Mouse (Mus musculus) heart, adult 8-10 months (tissue): ENCODE data around the gene Nfam1. TPM values are rescaled to one million over a fixed set of nuclear protein-coding genes. Genes with fewer than 3 reads are reported as not detected.

Experiments
- DNase-seq: peaks from one replicate; pipeline ENCODE4 v3.0.0; 2022; ENCODE audit warnings: low spot score
- total RNA-seq, 4 experiments: library from RNA; stranded (reverse); gene quantifications; 2 replicates each; pipeline ENCODE4 v1.2.4; 2022

The Nfam1 gene
- total RNA-seq, 4 experiments from 2014 or later = 1.1 to 4.8 (median 1.5) TPM

DNA sequence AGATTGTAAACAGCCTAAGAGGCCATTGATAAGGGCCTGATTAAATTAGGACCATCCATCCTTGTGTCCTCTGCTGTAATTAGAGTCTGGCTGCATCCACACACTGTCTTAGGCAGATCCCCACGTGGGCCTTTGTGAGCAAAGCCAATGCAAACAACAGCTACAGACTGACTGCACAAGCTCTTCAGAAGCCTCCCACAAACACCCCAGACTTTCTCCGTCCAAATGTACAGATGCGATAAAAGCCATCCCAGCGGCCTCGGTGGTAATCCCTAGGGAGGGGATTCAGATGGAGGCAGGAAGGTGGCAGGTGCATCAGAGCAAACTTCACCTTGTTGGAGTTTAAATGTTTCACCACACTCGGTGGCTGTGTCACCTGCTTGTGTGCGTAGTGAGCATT lies 37.9 kb downstream of the Nfam1 start:
- no peak for DNase-seq

DNA sequence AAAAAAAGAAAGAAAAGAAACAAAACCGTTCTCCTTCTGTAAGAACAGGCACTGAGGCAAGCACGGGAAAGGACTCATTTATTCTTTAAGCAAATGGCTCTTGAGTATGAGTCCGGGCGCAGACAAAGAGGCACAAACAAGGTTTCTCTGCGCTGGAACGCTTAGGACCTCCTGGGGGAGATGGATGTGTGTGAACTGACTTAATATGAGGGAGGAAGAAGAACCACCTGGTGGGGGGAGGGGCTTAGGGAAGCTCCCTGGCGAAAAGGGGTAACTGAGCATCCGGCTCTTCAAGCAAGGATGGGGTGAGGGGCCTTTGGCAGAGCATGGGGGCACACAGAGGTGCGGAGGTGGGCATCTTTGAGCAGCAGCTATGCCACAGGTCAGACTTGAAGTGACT lies 40.2 kb downstream of the Nfam1 start:
- no peak for DNase-seq

DNA sequence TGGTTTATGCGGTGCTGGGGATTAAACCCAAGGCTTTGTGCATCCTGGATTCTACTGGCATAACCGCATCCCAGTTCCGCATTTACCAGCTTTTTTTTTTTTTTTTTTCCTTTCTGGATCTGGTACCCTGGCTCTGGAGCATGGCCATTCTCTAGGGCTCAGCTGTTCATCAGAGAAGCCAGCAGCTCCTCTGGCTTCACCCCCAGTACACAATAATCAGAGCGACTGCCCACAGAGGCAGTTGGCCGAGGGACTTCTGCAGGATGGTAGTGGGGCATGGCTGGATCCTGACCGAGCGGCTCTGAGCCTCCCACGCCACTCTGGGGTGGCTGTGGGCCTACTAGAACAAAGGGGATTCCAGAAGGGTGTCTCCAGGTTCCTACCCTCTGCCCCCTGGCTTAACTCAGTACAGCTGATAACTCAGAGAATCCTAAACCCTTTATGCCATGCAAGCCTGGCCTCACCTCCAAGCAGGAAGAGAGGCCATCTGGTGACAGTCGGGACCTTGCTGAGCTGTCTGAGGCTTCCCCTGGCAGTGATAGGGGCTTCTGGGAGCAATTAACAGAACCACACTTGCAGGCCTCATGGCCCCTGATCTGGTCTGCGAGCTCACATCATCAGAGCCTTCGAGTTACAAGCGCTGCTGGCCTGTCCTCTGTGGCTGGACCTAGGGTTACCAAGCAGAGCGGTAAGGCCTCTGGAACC lies 40.9 kb downstream of the Nfam1 start:
- DNase-seq = no peak

DNA sequence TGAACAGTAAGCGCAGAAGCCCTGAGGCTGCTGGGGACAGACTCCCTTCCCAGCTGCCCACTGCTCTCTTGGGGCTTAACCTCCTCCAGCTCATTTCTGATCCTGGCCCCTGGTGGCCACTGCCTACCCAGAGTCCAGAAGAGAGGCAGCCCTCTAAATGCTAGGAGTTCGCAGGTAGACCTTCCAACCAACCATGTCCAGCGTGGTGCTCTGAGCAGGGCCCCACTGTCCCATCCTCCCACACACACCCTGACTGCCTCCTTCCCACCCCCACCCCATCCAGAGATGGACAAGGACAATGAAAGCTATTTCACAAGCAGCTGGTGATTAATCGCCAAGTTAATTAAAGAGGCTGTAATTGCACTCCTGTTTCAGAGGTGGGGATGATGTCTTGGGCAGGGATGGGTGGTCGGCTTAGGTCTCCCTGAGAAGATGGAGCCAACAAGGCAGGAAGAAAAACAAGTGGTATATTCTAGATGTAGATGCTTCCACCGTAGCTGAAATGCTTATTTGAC lies 43.9 kb downstream of the Nfam1 start:
- DNase-seq = no peak

DNA sequence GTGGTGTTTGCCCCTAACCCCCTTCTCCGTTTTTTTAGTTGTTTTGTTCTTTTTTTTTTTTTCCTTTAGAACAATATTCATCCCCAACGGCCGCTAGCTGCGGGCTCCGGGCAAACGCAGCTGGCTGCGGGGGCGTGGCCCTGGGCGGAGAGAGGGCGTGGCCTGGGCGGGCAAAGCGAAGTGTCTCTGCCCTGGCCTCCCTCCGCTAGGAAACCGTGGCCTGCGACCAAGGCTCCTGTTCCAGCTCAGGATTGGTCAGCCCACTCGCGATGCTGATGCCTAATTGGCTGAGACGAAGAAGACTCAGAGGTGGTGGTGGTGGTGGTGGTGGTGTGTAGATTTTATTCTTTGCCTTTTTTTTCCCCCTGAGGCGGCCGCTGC lies 45.4 kb downstream of the Nfam1 start, which contains the start of gene Tcf20:
TSS of gene Tcf20 (minus strand) at position 141 of the 381 bp plus-strand sequence.
- DNase-seq = peak; percentile 91

DNA sequence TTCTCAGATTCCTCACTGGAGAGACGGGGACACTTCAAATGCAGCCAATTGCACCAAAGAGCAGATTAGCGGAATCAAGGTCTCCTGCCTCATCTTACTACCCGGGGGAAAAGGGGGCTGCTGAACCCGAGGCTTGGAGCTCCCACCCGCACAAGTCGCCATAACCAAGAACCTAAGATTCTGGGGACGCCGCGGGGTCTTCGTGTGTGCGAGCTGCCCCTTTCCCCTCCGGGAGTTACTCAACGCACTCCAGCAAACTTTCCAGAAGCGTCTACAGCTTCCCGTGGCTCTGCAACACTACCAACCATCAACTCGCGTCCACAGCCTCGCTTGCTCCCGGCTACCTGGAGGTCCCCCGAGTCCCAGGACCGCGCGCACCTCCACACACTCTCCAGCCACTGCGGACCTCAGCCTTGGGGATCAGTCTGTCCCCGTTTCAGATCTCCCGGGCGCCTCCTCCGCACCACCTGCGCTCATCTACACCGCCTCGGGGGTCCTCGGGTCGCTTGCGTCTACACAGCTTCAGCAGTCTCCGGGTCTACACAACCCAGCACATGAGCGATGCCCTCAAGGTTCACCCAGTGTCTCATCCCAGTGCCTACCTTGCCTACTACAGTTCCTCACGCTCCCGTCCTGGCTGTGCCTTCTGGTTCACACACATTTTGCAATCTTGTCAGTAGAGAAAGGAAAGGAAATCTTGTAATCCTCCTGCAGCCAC lies 45.9 kb downstream of the Nfam1 start:
- DNase-seq = no peak

DNA sequence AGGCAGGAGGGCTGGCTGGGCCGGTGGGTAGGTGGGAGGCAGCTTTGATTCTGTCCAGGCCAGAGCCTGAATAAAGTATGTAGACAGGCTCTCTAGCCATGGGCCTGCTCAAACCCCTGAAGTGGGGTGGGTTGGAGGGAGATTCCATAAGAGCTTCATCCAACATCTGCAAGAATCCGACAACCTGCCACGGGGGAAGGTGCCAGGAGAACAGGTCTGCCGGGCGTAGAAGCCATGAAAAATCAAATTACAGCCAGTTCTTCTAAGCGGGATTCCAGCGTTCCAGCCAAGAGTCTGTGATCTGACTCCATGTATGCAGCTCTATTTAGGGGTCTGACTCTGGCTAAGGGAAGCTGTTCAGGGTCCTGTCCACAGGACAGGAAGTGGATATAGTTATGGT lies 48.5 kb downstream of the Nfam1 start:
- DNase-seq = no peak

DNA sequence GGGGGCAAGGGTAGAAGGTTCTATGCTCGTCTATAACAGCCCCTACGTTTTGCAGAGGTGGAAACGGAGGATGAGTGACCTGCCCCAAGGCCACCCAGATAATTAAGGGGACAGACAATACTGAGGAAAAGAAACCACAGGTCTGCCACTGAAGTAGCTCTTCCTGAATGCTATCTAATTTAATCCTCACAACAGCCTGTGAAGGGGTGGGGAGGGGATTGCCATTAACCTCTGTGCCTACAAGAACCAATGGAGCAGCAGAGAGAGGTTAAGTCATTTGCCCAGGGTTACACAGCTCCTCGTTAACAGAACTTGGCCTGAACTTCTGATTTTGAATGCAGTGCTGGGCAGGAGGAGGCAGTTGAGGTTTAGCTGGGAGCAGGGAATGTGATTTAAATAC lies 49.0 kb downstream of the Nfam1 start:
- no peak for DNase-seq

DNA sequence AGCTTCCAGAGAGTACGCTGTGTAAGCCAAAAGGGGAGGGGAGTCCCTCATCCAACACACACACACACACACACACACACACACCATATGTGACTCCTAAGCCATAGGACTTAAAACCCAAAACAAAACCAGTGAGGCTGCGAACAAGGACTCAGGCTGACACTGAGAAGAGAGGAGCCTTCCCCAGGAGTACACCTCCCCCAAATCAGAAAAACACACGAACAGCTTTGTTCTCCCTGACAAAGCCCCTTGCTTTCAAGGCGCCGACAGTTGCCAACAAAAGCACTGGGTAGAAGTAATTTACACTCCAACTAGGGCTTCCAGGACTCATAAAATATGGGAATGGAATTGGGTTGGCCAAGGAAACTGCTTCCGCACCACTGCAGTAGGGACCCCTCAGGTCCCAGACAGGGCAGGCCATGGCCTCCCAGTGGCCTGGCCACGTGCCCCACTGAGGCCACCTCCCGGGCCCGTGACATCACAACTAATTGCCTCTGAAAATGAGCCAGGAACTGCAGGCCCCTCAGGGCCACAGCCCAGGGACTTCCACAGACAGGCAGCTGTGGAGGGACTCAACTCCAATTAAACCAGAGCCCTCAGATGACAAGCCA lies 49.6 kb downstream of the Nfam1 start:
- no peak for DNase-seq

DNA sequence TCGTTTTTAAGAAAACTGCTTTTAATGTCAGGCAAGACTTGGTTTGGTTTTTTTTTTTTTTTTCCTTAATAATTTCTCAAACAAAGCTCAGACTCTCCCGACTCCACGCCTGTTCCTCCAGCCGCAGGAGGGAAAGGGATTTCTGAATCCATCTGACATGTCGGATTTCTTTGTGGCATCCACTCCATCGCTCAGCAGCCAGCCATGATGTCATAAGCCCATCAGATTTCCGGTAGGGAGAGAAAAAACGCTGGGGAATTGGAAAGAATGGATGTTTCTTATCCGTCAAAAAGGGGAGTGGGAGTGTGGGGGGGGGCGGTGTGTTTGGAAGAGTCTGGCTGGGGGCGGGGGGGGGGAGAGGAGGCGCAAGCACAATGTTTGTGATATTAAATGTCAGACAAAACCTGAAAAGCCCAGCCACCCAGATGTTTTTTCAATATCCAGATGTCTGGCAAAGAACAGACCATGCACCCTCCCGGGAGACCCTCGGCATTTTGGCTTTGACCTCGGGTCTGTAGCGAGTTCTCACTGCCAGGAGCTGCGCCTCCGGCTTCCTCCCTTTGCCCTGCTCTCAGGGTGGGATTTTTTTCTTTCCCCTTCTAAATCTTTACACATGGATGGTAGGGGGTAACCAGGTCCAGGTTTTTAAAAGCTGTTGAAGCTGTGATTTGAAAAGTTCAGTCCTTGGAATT lies 50.2 kb downstream of the Nfam1 start:
- DNase-seq = peak; percentile 35

DNA sequence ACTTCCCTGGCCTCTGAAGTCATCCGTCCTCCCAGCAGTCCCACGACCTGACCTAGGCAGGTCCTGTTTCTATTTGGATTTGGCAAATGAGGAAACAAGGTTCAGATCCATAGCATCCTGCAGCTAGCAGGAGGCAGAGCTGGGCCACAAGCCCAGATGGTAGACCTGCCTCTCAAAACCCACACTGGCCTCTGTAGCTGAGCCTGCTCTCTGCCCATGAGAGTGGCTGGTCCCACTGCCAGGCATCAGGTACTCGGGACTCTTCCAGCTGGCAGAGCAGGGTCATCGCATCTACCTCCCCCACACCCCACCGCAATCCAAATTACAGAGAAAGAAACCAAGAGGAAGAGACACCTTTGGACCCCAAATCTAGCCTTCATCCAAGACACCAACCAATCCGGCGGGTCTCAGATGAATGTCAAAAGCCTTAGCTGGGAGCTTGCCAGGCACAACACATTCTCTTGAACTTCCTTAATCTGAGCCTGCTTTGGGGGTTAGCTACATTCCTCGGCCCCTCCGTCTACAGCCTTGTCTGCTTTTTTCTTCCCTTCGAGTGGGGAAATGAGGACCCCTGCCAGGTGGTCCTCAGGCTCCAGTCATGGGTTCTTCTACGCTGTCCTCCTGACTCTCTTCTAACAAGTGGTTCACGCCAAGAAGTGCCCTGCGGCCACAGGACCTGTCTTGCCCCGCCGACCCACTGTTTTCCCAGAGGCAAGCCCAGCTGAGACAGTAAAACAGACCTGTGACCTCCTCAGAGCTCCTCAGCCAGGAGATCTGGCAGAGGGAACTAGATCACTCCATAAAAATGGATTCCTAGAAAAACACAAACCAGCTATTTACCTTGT lies 51.2 kb downstream of the Nfam1 start:
- no peak for DNase-seq

DNA sequence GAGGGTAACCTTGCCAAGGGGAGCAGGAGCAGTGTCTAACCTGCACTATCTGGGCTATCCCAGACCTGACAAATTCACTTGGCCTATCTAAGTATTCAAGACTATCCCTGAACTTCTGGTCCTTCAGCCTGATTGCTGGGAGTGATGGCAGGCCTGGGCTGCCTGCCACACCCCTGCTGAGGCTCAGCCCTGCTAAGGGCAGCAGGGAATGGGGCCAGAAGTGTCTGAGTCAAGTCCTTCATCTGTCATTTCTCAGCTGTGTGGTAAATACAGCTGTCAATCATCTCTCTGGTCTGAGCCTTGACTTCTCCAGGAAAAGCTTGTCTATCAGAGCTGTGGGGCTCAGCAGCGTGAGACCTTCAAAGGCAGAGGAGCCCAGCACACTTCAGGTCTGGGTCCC lies 53.6 kb downstream of the Nfam1 start:
- DNase-seq = no peak

DNA sequence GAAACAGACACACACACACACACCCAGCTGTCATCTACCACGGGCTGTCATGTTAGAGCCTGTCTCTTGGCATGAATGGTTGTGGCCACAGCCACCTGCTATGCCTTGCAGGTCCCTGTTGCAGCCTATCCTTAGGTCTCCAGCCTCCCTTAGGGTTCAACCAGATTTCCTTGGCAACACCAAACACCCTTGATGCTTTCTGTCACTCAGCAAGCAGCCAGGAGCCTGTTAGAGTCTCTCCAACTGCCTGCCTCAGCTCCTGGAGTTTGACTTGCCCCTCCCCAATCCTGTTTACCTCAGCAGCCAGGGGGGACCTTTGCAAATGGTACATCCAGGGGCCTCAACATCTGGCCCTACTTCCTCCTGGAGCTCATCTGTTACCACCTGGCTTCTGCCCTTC lies 58.6 kb downstream of the Nfam1 start:
- DNase-seq = no peak

DNA sequence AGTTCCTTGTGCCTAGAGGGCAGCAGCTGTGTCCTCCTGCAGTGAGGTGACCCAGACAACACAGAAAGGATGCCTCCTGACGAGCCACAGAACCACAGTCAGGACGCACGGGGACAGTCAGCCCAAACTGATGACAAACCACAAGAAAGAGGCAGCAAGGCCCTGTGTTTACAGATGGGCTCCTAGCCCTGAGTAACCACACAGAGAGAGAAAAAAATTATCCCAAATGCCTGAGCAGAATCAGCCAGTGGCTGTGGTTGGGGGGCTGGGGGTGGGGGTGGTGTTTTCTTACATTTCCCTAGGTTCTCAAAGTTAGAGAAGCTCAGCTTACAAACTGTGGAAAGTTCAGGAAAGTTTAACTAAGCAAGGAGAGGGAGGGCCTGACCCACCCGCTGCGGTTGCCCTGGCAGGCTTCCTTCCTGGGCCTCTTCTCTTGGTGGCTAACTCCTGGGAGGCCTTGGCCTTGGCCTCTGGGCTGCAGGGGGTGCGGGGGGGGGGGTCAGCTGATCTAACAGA lies 63.8 kb downstream of the Nfam1 start:
- DNase-seq = no peak

DNA sequence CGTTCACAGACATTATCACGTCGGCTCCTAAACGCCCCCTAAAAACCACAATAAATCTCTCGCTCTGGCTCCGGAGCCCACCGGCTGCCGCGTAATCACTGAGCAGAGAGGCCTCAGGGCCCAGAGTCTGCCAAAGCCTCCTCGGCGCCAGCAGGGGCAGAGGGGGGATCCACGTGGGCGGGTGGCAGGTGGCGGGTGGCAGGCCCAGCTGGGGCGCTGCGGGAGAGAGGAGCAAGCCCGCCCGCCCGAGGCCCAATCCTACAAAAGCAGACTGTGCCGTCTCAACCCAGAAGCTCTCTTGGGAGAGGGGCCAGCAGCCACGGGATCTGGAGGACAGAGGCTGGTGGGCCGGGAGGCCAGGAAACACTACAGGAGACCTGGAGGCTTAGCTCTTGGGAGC lies 64.7 kb downstream of the Nfam1 start:
- DNase-seq = no peak

DNA sequence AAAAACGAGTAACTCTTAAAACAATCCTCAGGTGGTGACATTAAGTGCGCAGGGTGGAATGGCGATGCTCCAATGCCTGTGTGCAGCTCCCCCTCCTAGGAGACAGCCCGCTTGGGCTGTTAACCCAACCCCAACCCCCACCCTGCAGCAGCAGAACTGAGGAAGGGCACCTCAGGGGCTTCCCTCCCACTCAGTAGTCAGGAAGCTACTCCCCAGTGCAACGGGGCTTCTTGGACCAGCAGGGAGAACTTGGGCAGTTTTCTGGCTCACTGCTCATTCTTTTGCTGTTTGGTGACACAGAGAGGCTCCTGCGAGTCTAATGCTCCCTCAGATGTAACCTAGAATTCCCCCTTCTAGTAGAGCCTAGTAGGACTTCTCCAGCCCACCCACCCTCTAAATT lies 65.2 kb downstream of the Nfam1 start:
- no peak for DNase-seq

DNA sequence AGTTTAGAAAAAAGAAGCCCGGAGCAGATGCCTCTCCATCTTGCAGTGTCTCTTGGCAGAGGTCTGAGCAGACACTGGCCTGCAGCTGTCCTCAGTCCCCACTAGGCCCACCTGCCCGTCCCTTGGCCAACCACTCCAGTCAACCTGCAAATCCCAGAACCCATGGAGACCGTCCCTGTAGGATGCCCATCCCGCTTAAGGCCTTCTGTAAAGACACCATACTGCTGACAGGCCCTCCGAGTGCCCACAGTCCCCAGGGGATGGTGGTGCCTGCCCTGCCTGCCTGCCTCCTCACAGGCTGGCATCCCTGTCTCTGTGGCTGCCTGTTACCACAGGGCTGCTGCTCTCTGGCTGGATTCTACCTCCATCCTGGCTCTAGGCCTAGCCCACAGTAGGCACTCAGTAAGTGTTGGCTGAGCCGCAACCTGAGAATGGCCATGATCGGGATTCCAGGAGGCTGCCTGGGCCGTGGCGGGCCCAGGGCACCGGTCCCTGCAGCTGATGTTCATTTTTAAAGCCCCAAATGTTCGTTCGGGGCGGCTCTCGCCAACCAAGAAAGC lies 68.8 kb downstream of the Nfam1 start:
- DNase-seq = no peak

DNA sequence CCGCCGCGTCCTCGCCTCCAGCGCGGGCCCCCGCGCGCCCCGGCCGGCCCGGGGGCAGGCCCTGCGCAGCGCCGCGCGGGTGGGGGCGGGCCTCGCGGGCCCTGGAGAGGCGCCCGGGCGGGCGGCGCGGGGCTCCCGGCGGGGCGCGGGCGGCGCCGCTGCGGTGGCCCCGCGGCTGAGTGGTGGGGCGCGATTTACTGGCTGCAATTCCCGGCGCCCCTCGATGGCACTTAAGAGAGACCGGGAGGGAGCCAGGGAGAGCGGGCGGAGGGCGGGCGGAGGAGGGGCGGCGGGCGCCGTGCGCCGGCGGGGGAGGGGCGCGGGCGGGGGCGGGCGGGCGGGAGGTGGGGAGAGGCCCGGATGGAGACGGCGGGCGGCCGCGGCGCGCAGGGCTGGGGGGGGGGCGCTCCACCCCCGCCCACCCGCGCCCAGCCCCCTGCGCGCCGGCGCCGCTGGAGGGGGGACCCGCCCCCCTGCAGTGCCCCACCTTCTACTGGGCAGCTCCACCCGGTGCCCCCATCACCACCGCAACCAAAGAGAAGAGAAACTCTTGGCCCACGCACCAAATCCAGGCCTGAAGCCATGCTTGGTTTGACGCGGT lies 69.5 kb downstream of the Nfam1 start:
- no peak for DNase-seq

DNA sequence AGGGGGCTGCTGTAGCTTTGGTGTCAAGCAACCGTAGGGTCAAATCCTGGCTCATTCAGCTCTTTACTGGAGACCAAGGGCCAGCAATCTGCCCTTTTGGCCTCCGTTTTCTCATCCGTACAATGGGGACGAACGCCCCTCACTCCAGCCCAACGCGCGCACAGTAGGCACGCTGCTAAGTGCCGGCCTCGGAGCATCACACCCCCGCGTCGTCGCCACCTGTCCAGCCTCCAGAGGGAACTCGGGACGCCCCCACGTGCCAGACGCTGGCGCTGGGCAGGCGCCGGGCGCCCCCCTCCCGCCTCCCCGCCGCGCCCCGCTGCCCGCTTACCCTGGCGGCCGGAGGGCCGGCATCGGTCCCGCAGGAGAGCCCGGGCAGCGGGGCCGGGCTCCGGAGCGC lies 70.0 kb downstream of the Nfam1 start:
- no peak for DNase-seq

DNA sequence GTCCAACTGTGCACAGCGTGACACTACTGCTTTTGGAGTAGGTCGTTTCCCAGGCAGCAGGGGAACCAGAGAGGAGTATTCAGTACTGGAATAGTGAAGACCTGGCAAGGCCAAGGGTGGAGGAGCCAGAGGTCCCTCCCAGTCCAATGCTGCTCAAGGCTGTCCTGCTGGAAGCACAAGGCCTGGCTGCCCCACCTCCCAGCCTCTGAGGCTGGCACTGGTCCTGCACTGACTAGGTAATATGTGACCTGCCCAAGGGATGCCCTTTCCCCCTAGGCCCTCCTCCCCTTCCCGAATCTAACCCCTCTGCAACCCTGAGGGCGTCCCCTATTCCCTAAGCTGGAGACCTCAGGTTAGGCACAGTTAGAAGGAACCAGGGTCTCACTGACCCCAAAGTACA lies 70.6 kb downstream of the Nfam1 start:
- DNase-seq = no peak
